Mouse (Mus musculus): ENCODE results near the gene Bri3.

GRCm38 (mm10) chr5:144260464-144260863 lies 16.2 kb downstream of the Bri3 start:
- no peak for TF ChIP-seq USF1 (IDR thresholded peaks at IDR 0.05; ENCODE audit: low read depth, low read length)
- TF ChIP-seq KAT2A (conservative IDR thresholded peaks at IDR 0.05; ENCODE audit: low read depth, low read length): no peak
- no peak for TF ChIP-seq NRF1 (IDR thresholded peaks at IDR 0.05; ENCODE audit: insufficient read depth, low read depth, low read length, poor library complexity, severe bottlenecking)
- TF ChIP-seq HCFC1 (IDR thresholded peaks at IDR 0.05; ENCODE audit: low read depth, low read length): no peak
- TF ChIP-seq E2F4 (IDR thresholded peaks at IDR 0.05; ENCODE audit: borderline replicate concordance, low read depth, low read length): no peak
- no peak for TF ChIP-seq EP300 (IDR thresholded peaks at IDR 0.05; ENCODE audit: low read depth in 1 of 2, low read length in 2 of 2)
- TF ChIP-seq TBP (IDR thresholded peaks at IDR 0.05; ENCODE audit: low read depth, low read length): no peak
- TF ChIP-seq CTCF (IDR thresholded peaks at IDR 0.05 in 2 of 3, conservative IDR thresholded peaks at IDR 0.05 in 1 of 3; ENCODE audit: control insufficient read depth in 1 of 3, insufficient read depth in 1 of 3, low read depth in 2 of 3, low read length in 3 of 3, poor library complexity in 1 of 3, severe bottlenecking in 1 of 3): no peak
